Mouse (Mus musculus): Measurements from ENCODE around the gene Zim1. TPM values are rescaled to one million over a fixed set of nuclear protein-coding genes. Genes with fewer than 3 reads are reported as not detected.

Gene Zim1
- 14.9 and 30.8 TPM in 2 replicates for polyA plus RNA-seq (2012; rRNA removed)

GRCm38 (mm10) chr7:6696241-6697045, at the start of gene Zim1:
Zim1 (minus strand) TSS chr7:6696450.

GRCm38 (mm10) chr7:6730241-6730640, 34.0 kb upstream of the Zim1 start, which contains the start of the genes Peg3 and Usp29:
Peg3 (minus strand) TSS chr7:6730431.
Usp29 (plus strand) TSS chr7:6730578.

Other genes starting within 250 kb of the Zim1 start
- not detected in 2 replicates for gene Olfr1336, start 240.3 kb downstream of the Zim1 start, polyA plus RNA-seq (2012; rRNA removed)
- gene Olfr1346, start 229.3 kb downstream of the Zim1 start, polyA plus RNA-seq (2012; rRNA removed), result not detected in 2 replicates
- gene Olfr5, start 209.5 kb downstream of the Zim1 start, polyA plus RNA-seq (2012; rRNA removed), result not detected in 2 replicates
- gene Olfr1347, start 196.7 kb downstream of the Zim1 start, polyA plus RNA-seq (2012; rRNA removed), result not detected in 2 replicates
- not detected in 2 replicates for gene Olfr1348, start 187.7 kb downstream of the Zim1 start, polyA plus RNA-seq (2012; rRNA removed)
- gene Olfr1349, start 173.5 kb downstream of the Zim1 start, polyA plus RNA-seq (2012; rRNA removed), result 0.04 TPM in 2 replicates
- not detected in 2 replicates for gene Olfr1350, start 131.6 kb downstream of the Zim1 start, polyA plus RNA-seq (2012; rRNA removed)
- gene Peg3, start 34.0 kb upstream of the Zim1 start, polyA plus RNA-seq (2012; rRNA removed), result 71.3 and 110 TPM in 2 replicates
- 23.1 and 25.8 TPM in 2 replicates for gene Usp29, start 34.1 kb upstream of the Zim1 start, polyA plus RNA-seq (2012; rRNA removed)